Mouse (Mus musculus) neural tube, embryonic 13.5 days (tissue): ENCODE measurements at regions not wholly inside any gene's neighbourhood (a gene's known extent, or its start where the extent isn't known, plus 50 kb on each side); places are given as distances from the start of the nearest gene placed in this dataset.

Experiments used
- ATAC-seq: fragments of 200-750 bp; cut with Nextera tagmentation; 2 replicates; pipeline ENCODE4 v1.8.0; 2017; ENCODE audit warnings: low read depth, mild to moderate bottlenecking, moderate TSS enrichment, moderate library complexity
- H3K27ac ChIP-seq: fragments of 300-500 bp; sonication (generic); replicated peaks from 2 replicates; pipeline ENCODE4 v1.5.1; 2015; ENCODE audit warnings: moderate library complexity, mild to moderate bottlenecking, inconsistent platforms
- H3K27me3 ChIP-seq: fragments of 300-500 bp; sonication (generic); 2 replicates; pipeline ENCODE4 v1.6.1; 2015; ENCODE audit warnings: mild to moderate bottlenecking, inconsistent platforms
- H3K36me3 ChIP-seq: fragments of 300-500 bp; sonication (generic); 2 replicates; pipeline ENCODE4 v1.6.1; 2015; ENCODE audit warnings: mild to moderate bottlenecking, inconsistent platforms
- H3K4me1 ChIP-seq: fragments of 300-500 bp; sonication (generic); replicated peaks from 2 replicates; pipeline ENCODE4 v1.6.1; 2015; ENCODE audit warnings: inconsistent platforms
- H3K4me2 ChIP-seq: fragments of 300-500 bp; sonication (generic); 2 replicates; pipeline ENCODE4 v1.6.1; 2015; ENCODE audit warnings: inconsistent platforms, mild to moderate bottlenecking, moderate library complexity
- H3K4me3 ChIP-seq: fragments of 300-500 bp; sonication (generic); 2 replicates; pipeline ENCODE4 v1.5.1; 2015; ENCODE audit warnings: mild to moderate bottlenecking, inconsistent platforms
- H3K9ac ChIP-seq: fragments of 300-500 bp; sonication (generic); 2 replicates; pipeline ENCODE4 v1.6.1; 2015; ENCODE audit warnings: moderate library complexity, mild to moderate bottlenecking, inconsistent platforms
- H3K9me3 ChIP-seq: fragments of 300-500 bp; sonication (generic); 2 replicates; pipeline ENCODE4 v1.6.1; 2016; ENCODE audit warnings: inconsistent platforms
- WGBS: fragments of 180-500 bp; shearing (Covaris S2); methylation state at CpG from one replicate; pipeline ENCODE4 v1.1.7; 2015; 5-methylcytosine and 5-hydroxymethylcytosine counted together

GRCm38 (mm10) chr19:16044169-16044568 lies 59.4 kb upstream of the Cep78 start:
- Histone ChIP-seq H3K27ac (no peak overlapping the region), H3K4me2 (no peak overlapping the region), H3K9me3 (no peaks in the 10 kb centered on the region), H3K4me1 (no peaks in the 10 kb centered on the region), H3K4me3 (no peak overlapping the region), H3K27me3 (no peaks in the 10 kb centered on the region), H3K36me3 (no peaks in the 10 kb centered on the region), H3K9ac (no peak overlapping the region)
- ATAC-seq: no peak
- 89% methylated on average over 5 of the region's 5 CpGs for WGBS

GRCm38 (mm10) chr19:16043007-16043406 lies 58.2 kb upstream of the Cep78 start:
- H3K4me1 ChIP-seq: no peaks in the 10 kb centered on the region
- H3K27me3 ChIP-seq: no peaks in the 10 kb centered on the region
- no peaks in the 10 kb centered on the region for H3K9me3 ChIP-seq
- H3K9ac ChIP-seq: no peak overlapping the region
- ATAC-seq: no peak
- H3K4me3 ChIP-seq: no peak overlapping the region
- H3K27ac ChIP-seq: no peak overlapping the region
- no peaks in the 10 kb centered on the region for H3K36me3 ChIP-seq
- no peak overlapping the region for H3K4me2 ChIP-seq
- WGBS: 86% methylated on average over 7 of the region's 7 CpGs

DNA sequence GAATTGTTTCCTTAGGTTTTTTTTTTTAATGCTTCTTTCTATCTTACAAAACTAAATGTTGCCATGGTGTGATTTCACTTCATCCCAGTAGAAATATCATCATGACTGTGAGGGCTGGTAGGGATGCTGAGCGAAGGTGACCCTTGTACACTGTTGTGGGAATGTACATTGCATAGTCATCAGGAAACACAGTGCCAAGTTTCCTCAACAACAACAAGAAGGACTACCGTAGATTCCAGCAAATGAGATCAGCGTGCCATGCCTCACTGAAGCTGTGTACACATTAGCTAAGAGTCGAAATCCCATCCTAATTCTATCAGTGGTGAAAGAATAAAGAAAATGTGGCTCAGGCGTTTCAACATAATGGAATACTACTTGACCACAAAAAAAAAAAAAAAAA lies 57.1 kb upstream of the Cep78 start:
- WGBS: 87% methylated on average over 5 of the region's 5 CpGs
- no peak for ATAC-seq

GRCm38 (mm10) chr19:16037806-16038205 lies 53.0 kb upstream of the Cep78 start:
- no peak for ATAC-seq
- no peak overlapping the region for H3K4me2 ChIP-seq
- no peaks in the 10 kb centered on the region for H3K27me3 ChIP-seq
- no peaks in the 10 kb centered on the region for H3K9me3 ChIP-seq
- no peaks in the 10 kb centered on the region for H3K4me1 ChIP-seq
- H3K36me3 ChIP-seq: no peaks in the 10 kb centered on the region
- WGBS: 88% methylated on average over 12 of the region's 12 CpGs
- no peak overlapping the region for H3K4me3 ChIP-seq
- no peak overlapping the region for H3K9ac ChIP-seq
- H3K27ac ChIP-seq: no peak overlapping the region

More for the DNA sequence above, 57.1 kb upstream of the Cep78 start:
- Histone ChIP-seq H3K9me3 (no peaks in the 10 kb centered on the region), H3K27ac (no peak overlapping the region), H3K4me3 (no peak overlapping the region), H3K36me3 (no peaks in the 10 kb centered on the region), H3K4me2 (no peak overlapping the region), H3K9ac (no peak overlapping the region), H3K4me1 (no peaks in the 10 kb centered on the region), H3K27me3 (no peaks in the 10 kb centered on the region)
